Mouse (Mus musculus) hindbrain, embryonic 12.5 days (tissue): ENCODE results near the gene Padi2. TPM values are rescaled to one million over a fixed set of nuclear protein-coding genes. Genes with fewer than 3 reads are reported as not detected.

Experiments
- ATAC-seq: fragments of 200-750 bp; cut with Nextera tagmentation; 2 replicates; pipeline ENCODE4 v1.8.0; 2017; ENCODE audit warnings: moderate TSS enrichment; ENCODE audit not compliant: low FRiP score
- H3K27ac ChIP-seq: fragments of 300-500 bp; sonication (generic); 2 replicates; pipeline ENCODE4 v1.5.1; 2016; ENCODE audit warnings: mild to moderate bottlenecking
- H3K27me3 ChIP-seq: fragments of 300-500 bp; sonication (generic); 2 replicates; pipeline ENCODE4 v1.6.1; 2016; ENCODE audit warnings: mild to moderate bottlenecking
- H3K36me3 ChIP-seq: fragments of 300-500 bp; sonication (generic); 2 replicates; pipeline ENCODE4 v1.6.1; 2016; ENCODE audit warnings: mild to moderate bottlenecking
- H3K4me1 ChIP-seq: fragments of 300-500 bp; sonication (generic); 2 replicates; pipeline ENCODE4 v1.6.1; 2016
- H3K4me2 ChIP-seq: fragments of 300-500 bp; sonication (generic); replicated peaks from 2 replicates; pipeline ENCODE4 v1.6.1; 2016; ENCODE audit warnings: mild to moderate bottlenecking
- H3K4me3 ChIP-seq: fragments of 300-500 bp; sonication (generic); 2 replicates; pipeline ENCODE4 v1.5.1; 2016; ENCODE audit warnings: mild to moderate bottlenecking
- H3K9ac ChIP-seq: fragments of 300-500 bp; sonication (generic); 2 replicates; pipeline ENCODE4 v1.6.1; 2016; ENCODE audit warnings: mild to moderate bottlenecking, moderate library complexity
- H3K9me3 ChIP-seq: fragments of 300-500 bp; sonication (generic); replicated peaks from 2 replicates; pipeline ENCODE4 v1.6.1; 2016; ENCODE audit warnings: mild to moderate bottlenecking
- WGBS: fragments of 180-500 bp; shearing (Covaris S2); methylation state at CpG from one replicate; pipeline ENCODE4 v1.1.7; 2016; 5-methylcytosine and 5-hydroxymethylcytosine counted together
- polyA plus RNA-seq: library from polyadenylated mRNA; unstranded; fragments of >200 nt; fragmentation: Nextera tagmentation; extraction: Ambion mirVana; gene quantifications from 2 replicates; pipeline ENCODE4 v1.2.1, GENCODE M21; 2016

Gene Padi2
- polyA plus RNA-seq, 1 experiment from 2014 or later, result 2.6 TPM

GRCm38 (mm10) chr4:140963941-140964597 is 57.9 kb downstream of the Padi2 start:
- no peak overlapping the region for H3K4me3 ChIP-seq
- H3K4me1 ChIP-seq, result peaks cover 31% of the 10 kb centered on the region
- no peaks in the 10 kb centered on the region for H3K9me3 ChIP-seq
- H3K27me3 ChIP-seq, result no peaks in the 10 kb centered on the region
- 79% methylated on average over 9 of the region's 9 CpGs for WGBS
- peaks cover 27% of the 10 kb centered on the region for H3K36me3 ChIP-seq
- no peak overlapping the region; the same call in 1 of the 2 replicates for H3K9ac ChIP-seq
- H3K27ac ChIP-seq, result no peak overlapping the region
- no peak overlapping the region for H3K4me2 ChIP-seq
- ATAC-seq, result no peak

GRCm38 (mm10) chr4:140964620-140965019 is 58.5 kb downstream of the Padi2 start:
- Histone ChIP-seq H3K4me3 (no peak overlapping the region), H3K36me3 (peaks cover 32% of the 10 kb centered on the region), H3K9ac (no peak overlapping the region), H3K4me1 (peaks cover 31% of the 10 kb centered on the region), H3K27me3 (no peaks in the 10 kb centered on the region), H3K9me3 (no peaks in the 10 kb centered on the region), H3K27ac (no peak overlapping the region), H3K4me2 (no peak overlapping the region)
- ATAC-seq, result no peak
- WGBS, result 15% methylated on average over 7 of the region's 7 CpGs

- 86% methylated on average over 11 of the region's 11 CpGs for WGBS
- no peak overlapping the region for H3K9ac ChIP-seq
- H3K9me3 ChIP-seq, result no peaks in the 10 kb centered on the region
- H3K36me3 ChIP-seq, result peaks cover 61% of the 10 kb centered on the region
- no peak overlapping the region for H3K4me2 ChIP-seq
- no peak overlapping the region for H3K27ac ChIP-seq
- ATAC-seq, result no peak
- H3K27me3 ChIP-seq, result no peaks in the 10 kb centered on the region
- peaks cover 16% of the 10 kb centered on the region for H3K4me1 ChIP-seq
- no peak overlapping the region for H3K4me3 ChIP-seq
Observed at GRCm38 (mm10) chr4:140967386-140968159, 61.4 kb downstream of the Padi2 start.

GRCm38 (mm10) chr4:140971691-140972090 is 65.5 kb downstream of the Padi2 start:
- no peak for ATAC-seq
- Histone ChIP-seq H3K27me3 (no peaks in the 10 kb centered on the region), H3K4me2 (no peak overlapping the region), H3K4me1 (no peaks in the 10 kb centered on the region), H3K4me3 (no peak overlapping the region), H3K9me3 (no peaks in the 10 kb centered on the region), H3K27ac (no peak overlapping the region), H3K36me3 (peaks cover 91% of the 10 kb centered on the region), H3K9ac (no peak overlapping the region)
- 91% methylated on average over 13 of the region's 13 CpGs for WGBS

GRCm38 (mm10) chr4:140974408-140974807 is 68.3 kb downstream of the Padi2 start:
- Histone ChIP-seq H3K36me3 (peaks cover 96% of the 10 kb centered on the region), H3K27me3 (no peaks in the 10 kb centered on the region), H3K27ac (no peak overlapping the region), H3K9me3 (no peaks in the 10 kb centered on the region), H3K4me1 (no peaks in the 10 kb centered on the region), H3K4me2 (no peak overlapping the region), H3K4me3 (no peak overlapping the region), H3K9ac (no peak overlapping the region)
- no peak for ATAC-seq
- 93% methylated on average over 6 of the region's 6 CpGs for WGBS

GRCm38 (mm10) chr4:140975356-140975755 is 69.2 kb downstream of the Padi2 start:
- Histone ChIP-seq H3K9me3 (no peaks in the 10 kb centered on the region), H3K4me3 (no peak overlapping the region), H3K9ac (no peak overlapping the region), H3K27ac (no peak overlapping the region), H3K4me2 (no peak overlapping the region), H3K27me3 (no peaks in the 10 kb centered on the region), H3K4me1 (no peaks in the 10 kb centered on the region), H3K36me3 (peaks cover 91% of the 10 kb centered on the region)
- 97% methylated on average over 7 of the region's 7 CpGs for WGBS
- no peak for ATAC-seq

GRCm38 (mm10) chr4:140977278-140977677 is 71.1 kb downstream of the Padi2 start:
- peaks cover 73% of the 10 kb centered on the region for H3K36me3 ChIP-seq
- ATAC-seq, result no peak
- H3K4me1 ChIP-seq, result no peaks in the 10 kb centered on the region
- no peak overlapping the region for H3K9ac ChIP-seq
- no peaks in the 10 kb centered on the region for H3K27me3 ChIP-seq
- no peak overlapping the region for H3K4me3 ChIP-seq
- H3K27ac ChIP-seq, result no peak overlapping the region
- 0 out of 2 replicates have a peak, but pooled peaks cover 8% of the 10 kb centered on the region for H3K9me3 ChIP-seq
- WGBS, result 89% methylated on average over 10 of the region's 10 CpGs
- H3K4me2 ChIP-seq, result no peak overlapping the region

GRCm38 (mm10) chr4:140977886-140978692 is 71.9 kb downstream of the Padi2 start:
- H3K4me3 ChIP-seq, result no peak overlapping the region
- peaks cover 65% of the 10 kb centered on the region for H3K36me3 ChIP-seq
- WGBS, result 94% methylated on average over 14 of the region's 14 CpGs

GRCm38 (mm10) chr4:140981605-140982004 is 75.5 kb downstream of the Padi2 start:
- Histone ChIP-seq H3K4me1 (peaks cover 14% of the 10 kb centered on the region), H3K4me2 (no peak overlapping the region), H3K27me3 (no peaks in the 10 kb centered on the region), H3K36me3 (peaks cover 33% of the 10 kb centered on the region), H3K9ac (no peak overlapping the region), H3K4me3 (no peak overlapping the region), H3K9me3 (0 out of 2 replicates have a peak, but pooled peaks cover 8% of the 10 kb centered on the region), H3K27ac (no peak overlapping the region)
- 83% methylated on average over 2 of the region's 2 CpGs for WGBS
- no peak for ATAC-seq

More at GRCm38 (mm10) chr4:140977886-140978692, 71.9 kb downstream of the Padi2 start:
- peaks cover 4% of the 10 kb centered on the region; the same call in 1 of the 2 replicates for H3K4me1 ChIP-seq
- 0 out of 2 replicates have a peak, but pooled peaks cover 8% of the 10 kb centered on the region for H3K9me3 ChIP-seq
- H3K4me2 ChIP-seq, result no peak overlapping the region
- ATAC-seq, result no peak
- H3K27me3 ChIP-seq, result no peaks in the 10 kb centered on the region
- H3K9ac ChIP-seq, result no peak overlapping the region
- no peak overlapping the region for H3K27ac ChIP-seq

- Histone ChIP-seq H3K4me3 (no peak overlapping the region), H3K9me3 (0 out of 2 replicates have a peak, but pooled peaks cover 8% of the 10 kb centered on the region), H3K9ac (no peak overlapping the region), H3K36me3 (peaks cover 21% of the 10 kb centered on the region), H3K27ac (no peak overlapping the region; the same call in 1 of the 2 replicates), H3K27me3 (no peaks in the 10 kb centered on the region), H3K4me1 (peaks cover 21% of the 10 kb centered on the region), H3K4me2 (no peak overlapping the region)
- WGBS, result 59% methylated on average over 4 of the region's 4 CpGs
- no peak for ATAC-seq
Observed at GRCm38 (mm10) chr4:140982808-140983207, 76.7 kb downstream of the Padi2 start.

- no peak overlapping the region for H3K9ac ChIP-seq
- WGBS, result 18% methylated on average over 9 of the region's 9 CpGs
Observed at GRCm38 (mm10) chr4:140983442-140983841, 77.3 kb downstream of the Padi2 start.

GRCm38 (mm10) chr4:140984544-140984943 is 78.4 kb downstream of the Padi2 start:
- Histone ChIP-seq H3K4me1 (peaks cover 38% of the 10 kb centered on the region), H3K4me2 (no peak overlapping the region), H3K36me3 (peaks cover 4% of the 10 kb centered on the region), H3K4me3 (no peak overlapping the region), H3K27me3 (no peaks in the 10 kb centered on the region), H3K9me3 (0 out of 2 replicates have a peak, but pooled peaks cover 8% of the 10 kb centered on the region), H3K27ac (no peak overlapping the region), H3K9ac (no peak overlapping the region)
- 84% methylated on average over 6 of the region's 6 CpGs for WGBS
- ATAC-seq, result no peak

More at GRCm38 (mm10) chr4:140983442-140983841, 77.3 kb downstream of the Padi2 start:
- ATAC-seq, result no peak
- Histone ChIP-seq H3K36me3 (peaks cover 15% of the 10 kb centered on the region), H3K9me3 (0 out of 2 replicates have a peak, but pooled peaks cover 8% of the 10 kb centered on the region), H3K4me1 (peaks cover 27% of the 10 kb centered on the region), H3K4me3 (no peak overlapping the region), H3K27ac (no peak overlapping the region; the same call in 1 of the 2 replicates), H3K27me3 (no peaks in the 10 kb centered on the region), H3K4me2 (no peak overlapping the region)
